Mouse (Mus musculus) bone marrow macrophage, adult 2 months (primary cell): ENCODE results near the gene Gm4779. TPM values are rescaled to one million over a fixed set of nuclear protein-coding genes. Genes with fewer than 3 reads are reported as not detected.

Experiments
- H3K27ac ChIP-seq: 2 replicates; pipeline ENCODE4 v1.5.1; 2012; ENCODE audit warnings: low read depth, low read length; ENCODE audit not compliant: insufficient read depth
- H3K4me1 ChIP-seq: 2 replicates; pipeline ENCODE4 v1.6.1; 2012; ENCODE audit warnings: low read length; ENCODE audit not compliant: control insufficient read depth, insufficient read depth
- H3K4me3 ChIP-seq: 2 replicates; pipeline ENCODE4 v1.5.1; 2012; ENCODE audit warnings: mild to moderate bottlenecking, low read length, moderate library complexity; ENCODE audit not compliant: insufficient read depth
- CTCF ChIP-seq: IDR thresholded peaks from 2 replicates; pipeline ENCODE4 v1.5.1; 2012; ENCODE audit warnings: low read depth, mild to moderate bottlenecking, low read length, moderate library complexity
- POLR2A ChIP-seq: IDR thresholded peaks from 2 replicates; pipeline ENCODE4 v1.6.1; 2012; ENCODE audit warnings: mild to moderate bottlenecking, low read depth, low read length, borderline replicate concordance
- polyA plus RNA-seq: library from polyadenylated mRNA; stranded (reverse); fragments of >200 nt; gene quantifications from 2 replicates; pipeline ENCODE4 v1.2.4, GENCODE M21; 2012; ENCODE audit not compliant: missing spikeins, insufficient read depth, insufficient read length

Gene Gm4779
- polyA plus RNA-seq, 1 experiment: not detected

DNA sequence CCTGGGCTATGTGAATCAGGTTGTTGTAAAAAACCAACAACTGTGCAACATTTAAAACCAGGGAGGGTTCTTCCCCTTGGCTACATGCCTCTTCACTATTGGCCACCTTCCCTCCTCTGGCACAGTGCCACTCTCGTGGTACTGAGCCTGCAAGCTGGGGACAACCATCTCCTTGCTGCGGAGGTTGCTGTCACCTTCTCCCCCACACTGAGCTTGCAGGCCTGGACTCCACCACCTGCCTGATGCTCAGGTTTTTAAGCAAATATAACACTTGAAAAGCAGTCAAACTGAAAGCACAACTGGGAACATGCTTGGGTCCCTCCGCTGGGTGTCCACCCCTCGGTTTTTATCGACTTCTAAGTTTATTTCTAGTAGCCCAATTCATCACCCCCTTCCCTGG is 39.7 kb downstream of the Gm4779 start:
- Histone ChIP-seq H3K4me3 (no peak overlapping the region), H3K4me1 (peaks cover 2% of the 10 kb centered on the region), H3K27ac (no peak overlapping the region)
- TF ChIP-seq POLR2A (no peak), CTCF (no peak)

DNA sequence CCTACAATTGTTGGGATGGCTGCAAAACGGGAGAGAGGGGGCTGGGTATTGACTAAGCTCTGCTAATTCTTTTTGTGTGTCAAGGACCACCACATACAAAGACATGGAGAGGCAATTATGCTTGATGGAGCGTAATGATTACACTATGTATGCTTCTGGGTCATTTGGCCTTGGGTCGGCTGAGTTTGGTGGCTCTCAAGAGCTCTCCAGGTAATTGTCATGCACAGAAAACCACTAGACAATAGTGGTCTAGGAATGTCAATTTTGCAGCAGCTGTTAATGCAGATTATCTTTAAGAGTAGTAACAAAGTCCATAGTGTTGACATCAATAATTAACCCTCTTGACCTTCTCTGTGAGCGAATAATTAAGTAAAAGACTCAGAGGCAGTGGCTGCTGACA is 44.1 kb downstream of the Gm4779 start:
- no peak for TF ChIP-seq POLR2A
- no peak for TF ChIP-seq CTCF
- H3K27ac ChIP-seq: no peak overlapping the region
- peaks cover 10% of the 10 kb centered on the region for H3K4me1 ChIP-seq
- no peak overlapping the region for H3K4me3 ChIP-seq

DNA sequence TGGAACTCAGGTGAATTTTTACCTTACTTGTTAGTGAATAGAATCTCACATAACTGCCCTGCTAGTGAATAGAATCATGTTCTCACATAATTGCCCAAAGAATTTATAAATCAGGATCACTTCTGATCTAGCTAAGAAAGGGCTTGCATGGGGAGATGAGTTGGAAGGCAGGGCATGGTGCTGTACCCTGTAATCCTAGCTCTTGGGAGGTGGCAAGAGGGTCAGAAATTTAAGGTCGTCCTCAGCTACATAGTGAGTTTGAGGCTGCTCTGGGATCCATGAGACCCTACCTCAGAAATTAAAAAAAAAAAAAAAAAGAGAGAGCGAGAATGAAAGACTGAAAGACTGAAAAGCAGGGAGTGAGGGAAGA is 53.2 kb downstream of the Gm4779 start:
- Histone ChIP-seq H3K4me3 (no peak overlapping the region), H3K27ac (no peak overlapping the region), H3K4me1 (peaks cover 13% of the 10 kb centered on the region)
- TF ChIP-seq CTCF (no peak), POLR2A (no peak)

DNA sequence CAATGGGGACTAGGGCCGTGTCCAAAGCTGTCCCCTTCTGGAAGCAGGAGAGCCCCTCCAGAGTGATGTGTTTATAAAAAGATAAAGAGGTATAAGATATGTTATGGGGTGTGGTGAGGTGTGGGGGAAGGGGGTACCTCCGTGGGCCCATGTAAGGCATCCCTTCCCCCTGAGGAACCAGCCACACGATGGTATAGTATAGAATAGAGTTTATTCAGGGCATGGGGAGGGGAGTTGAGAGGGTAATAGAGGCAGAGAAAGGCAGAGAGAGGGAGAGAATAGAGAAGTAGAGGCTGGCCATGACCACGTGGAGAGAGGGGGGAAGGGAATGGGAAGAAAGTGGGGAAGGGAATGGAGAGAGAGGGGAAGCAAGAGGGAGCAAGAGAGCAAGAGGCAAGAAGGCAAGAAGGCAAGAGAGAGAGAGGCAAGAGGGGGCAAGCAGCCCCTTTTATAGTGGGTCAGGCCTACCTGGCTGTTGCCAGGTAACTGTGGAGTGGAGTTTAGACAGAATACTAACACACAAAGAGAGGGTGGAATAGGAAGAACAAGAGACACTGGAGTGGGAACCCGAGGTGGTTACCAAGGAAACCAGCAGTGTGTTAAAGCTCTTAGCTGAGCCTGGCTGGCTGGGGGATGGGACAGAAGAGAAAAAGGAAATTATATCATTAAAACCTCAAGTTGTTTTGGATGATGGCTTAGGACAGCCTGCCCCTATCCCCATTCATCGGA is 53.7 kb downstream of the Gm4779 start:
- TF ChIP-seq POLR2A (no peak), CTCF (no peak)
- Histone ChIP-seq H3K4me1 (peaks cover 11% of the 10 kb centered on the region), H3K4me3 (no peak overlapping the region)

More for the DNA sequence above, 53.7 kb downstream of the Gm4779 start:
- no peak overlapping the region; the same call in 1 of the 2 replicates for H3K27ac ChIP-seq

Other genes starting within 250 kb of the Gm4779 start
- gene Ogt, start 154.4 kb downstream of the Gm4779 start, polyA plus RNA-seq: 238 and 268 TPM in 2 replicates
- gene Cxcr3, start 60.2 kb downstream of the Gm4779 start, polyA plus RNA-seq: 7.0 and 7.9 TPM in 2 replicates
- gene 8030474K03Rik, start 233 bp upstream of the Gm4779 start, polyA plus RNA-seq: not detected in 2 replicates
- 3.5 and 4.6 TPM in 2 replicates for gene Nhsl2, start 55.0 kb upstream of the Gm4779 start, polyA plus RNA-seq